Mouse (Mus musculus) erythroblast, embryonic 14.5 days (primary cell): Measurements from ENCODE around the gene Mak. TPM values are rescaled to one million over a fixed set of nuclear protein-coding genes. Genes with fewer than 3 reads are reported as not detected.
A peak's percentile ranks its signal among the peaks of the same experiment; 100 is the strongest.

Source experiments
- H3K27me3 ChIP-seq: 2 replicates; pipeline ENCODE4 v1.6.1; 2012; ENCODE audit warnings: inconsistent platforms; ENCODE audit not compliant: control insufficient read depth
- H3K36me3 ChIP-seq: 2 replicates; pipeline ENCODE4 v1.6.1; 2012; ENCODE audit warnings: mild to moderate bottlenecking, inconsistent platforms; ENCODE audit not compliant: control insufficient read depth
- H3K4me1 ChIP-seq: 2 replicates; pipeline ENCODE4 v1.6.1; 2012; ENCODE audit warnings: inconsistent platforms; ENCODE audit not compliant: control insufficient read depth
- H3K4me3 ChIP-seq: replicated peaks from 2 replicates; pipeline ENCODE3; 2012; ENCODE audit warnings: moderate library complexity, mild to moderate bottlenecking, inconsistent platforms
- H3K9me3 ChIP-seq: 2 replicates; pipeline ENCODE4 v1.6.1; 2012; ENCODE audit warnings: low read length, inconsistent platforms, mixed read lengths; ENCODE audit not compliant: control insufficient read depth
- GATA1 ChIP-seq: IDR thresholded peaks from 2 replicates; pipeline ENCODE4 v1.6.1; 2012; ENCODE audit warnings: low read length, inconsistent platforms, mixed read lengths
- TAL1 ChIP-seq: IDR thresholded peaks from 3 replicates; pipeline ENCODE4 v1.6.1; 2012; ENCODE audit warnings: low read length, inconsistent platforms, mixed read lengths
- polyA plus RNA-seq: library from polyadenylated mRNA; stranded (reverse); fragments of >175 nt; gene quantifications from 2 replicates; pipeline ENCODE4 v1.2.3, GENCODE M21; 2012

Mak gene
- 0.02 TPM in 1 of 2 replicates, not detected in the other for polyA plus RNA-seq

- Histone ChIP-seq H3K27me3 (peaks cover 60% of the 10 kb centered on the region), H3K9me3 (no peaks in the 10 kb centered on the region), H3K4me3 (peak within 1 kb of the TSS; percentile 60), H3K36me3 (no peaks in the 10 kb centered on the region), H3K4me1 (peaks cover 10% of the 10 kb centered on the region)
- TF ChIP-seq TAL1 = no peak
- TF ChIP-seq GATA1 = no peak
These were observed at the start of gene Mak for GRCm38 (mm10) chr13:41079421-41079780. Gene Mak, minus strand, starts transcription at chr13:41079706.

GRCm38 (mm10) chr13:41129061-41129460 is 49.6 kb upstream of the Mak start:
- TF ChIP-seq GATA1 (no peak), TAL1 (no peak)
- peak overlapping the region; percentile 27 for H3K4me3 ChIP-seq
- no peaks in the 10 kb centered on the region for H3K36me3 ChIP-seq
- no peaks in the 10 kb centered on the region for H3K27me3 ChIP-seq
- no peaks in the 10 kb centered on the region for H3K9me3 ChIP-seq
- H3K4me1 ChIP-seq = no peaks in the 10 kb centered on the region

- no peaks in the 10 kb centered on the region for H3K36me3 ChIP-seq
- no peak for TF ChIP-seq TAL1
- no peak for TF ChIP-seq GATA1
- H3K4me3 ChIP-seq = peak overlapping the region; percentile 11
- H3K4me1 ChIP-seq = no peaks in the 10 kb centered on the region
- no peaks in the 10 kb centered on the region for H3K9me3 ChIP-seq
- no peaks in the 10 kb centered on the region for H3K27me3 ChIP-seq
These were observed 48.8 kb upstream of the Mak start for GRCm38 (mm10) chr13:41128326-41128725.

GRCm38 (mm10) chr13:41123666-41124225 is 44.2 kb upstream of the Mak start:
- TF ChIP-seq TAL1 (no peak), GATA1 (no peak)
- Histone ChIP-seq H3K9me3 (no peaks in the 10 kb centered on the region), H3K36me3 (no peaks in the 10 kb centered on the region)

GRCm38 (mm10) chr13:41119152-41119945 is 39.8 kb upstream of the Mak start:
- Histone ChIP-seq H3K27me3 (peaks cover 11% of the 10 kb centered on the region), H3K36me3 (no peaks in the 10 kb centered on the region), H3K9me3 (no peaks in the 10 kb centered on the region), H3K4me1 (no peaks in the 10 kb centered on the region), H3K4me3 (no peak overlapping the region)
- no peak for TF ChIP-seq TAL1
- no peak for TF ChIP-seq GATA1

More at GRCm38 (mm10) chr13:41123666-41124225, 44.2 kb upstream of the Mak start:
- Histone ChIP-seq H3K27me3 (no peaks in the 10 kb centered on the region), H3K4me1 (no peaks in the 10 kb centered on the region), H3K4me3 (no peak overlapping the region)

GRCm38 (mm10) chr13:41113940-41114339 is 34.4 kb upstream of the Mak start, which contains the start of gene Sycp2l:
Gene Sycp2l, plus strand, starts transcription at chr13:41114307.
- Histone ChIP-seq H3K36me3 (no peaks in the 10 kb centered on the region), H3K27me3 (peaks cover 52% of the 10 kb centered on the region), H3K4me1 (no peaks in the 10 kb centered on the region), H3K4me3 (no peak within 1 kb of the TSS), H3K9me3 (no peaks in the 10 kb centered on the region)
- TF ChIP-seq GATA1 (no peak), TAL1 (no peak)

GRCm38 (mm10) chr13:41110935-41111334 is 31.4 kb upstream of the Mak start, which contains the start of gene Gcm2:
Gene Gcm2, minus strand, starts transcription at chr13:41111035.
- TF ChIP-seq TAL1 (no peak), GATA1 (no peak)
- Histone ChIP-seq H3K4me1 (no peaks in the 10 kb centered on the region), H3K4me3 (no peak within 1 kb of the TSS), H3K9me3 (no peaks in the 10 kb centered on the region), H3K27me3 (peaks cover 52% of the 10 kb centered on the region), H3K36me3 (no peaks in the 10 kb centered on the region)

GRCm38 (mm10) chr13:41105541-41105940 is 26.0 kb upstream of the Mak start:
- Histone ChIP-seq H3K36me3 (no peaks in the 10 kb centered on the region), H3K4me1 (peaks cover 26% of the 10 kb centered on the region), H3K27me3 (peaks cover 10% of the 10 kb centered on the region), H3K9me3 (no peaks in the 10 kb centered on the region), H3K4me3 (no peak overlapping the region)
- TF ChIP-seq TAL1 = no peak
- no peak for TF ChIP-seq GATA1

GRCm38 (mm10) chr13:41103841-41104525 is 24.5 kb upstream of the Mak start:
- TF ChIP-seq GATA1 (no peak), TAL1 (no peak)
- H3K9me3 ChIP-seq = no peaks in the 10 kb centered on the region
- no peak overlapping the region for H3K4me3 ChIP-seq
- H3K4me1 ChIP-seq = peaks cover 26% of the 10 kb centered on the region
- H3K27me3 ChIP-seq = no peaks in the 10 kb centered on the region; the same call in none of the 2 replicates
- no peaks in the 10 kb centered on the region for H3K36me3 ChIP-seq
